Mouse (Mus musculus) heart, embryonic 14.5 days (tissue): Measurements from ENCODE around the gene Cox7a2. TPM values are rescaled to one million over a fixed set of nuclear protein-coding genes. Genes with fewer than 3 reads are reported as not detected.

Source experiments
- ATAC-seq: fragments of 200-750 bp; cut with Nextera tagmentation; 2 replicates; pipeline ENCODE4 v1.8.0; 2017; ENCODE audit warnings: low read depth, moderate TSS enrichment; ENCODE audit not compliant: insufficient number of reproducible peaks, insufficient read depth, low FRiP score
- H3K27ac ChIP-seq, 2 experiments: fragments of 200-500 bp in 1 of 2; fragments of 300-500 bp in 1 of 2; sonication (generic) in 1 of 2; replicated peaks in 1 of 2; 2 replicates each; pipeline ENCODE4 v1.5.1; 2012 to 2014; ENCODE audit warnings: low read depth in 2 of 2, low read length in 2 of 2, control low read depth in 1 of 2, mild to moderate bottlenecking in 1 of 2, mixed read lengths in 1 of 2; ENCODE audit not compliant: control insufficient read depth in 1 of 2, insufficient read depth in 1 of 2
- H3K27me3 ChIP-seq: fragments of 300-500 bp; sonication (generic); 2 replicates; pipeline ENCODE4 v1.6.1; 2014; ENCODE audit warnings: mild to moderate bottlenecking, low read length, control low read depth; ENCODE audit not compliant: control insufficient read depth, insufficient read depth
- H3K36me3 ChIP-seq: fragments of 300-500 bp; sonication (generic); 2 replicates; pipeline ENCODE4 v1.6.1; 2014; ENCODE audit warnings: mild to moderate bottlenecking, control low read depth, low read length, mixed read lengths; ENCODE audit not compliant: control insufficient read depth, insufficient read depth
- H3K4me1 ChIP-seq, 2 experiments: fragments of 200-500 bp in 1 of 2; fragments of 300-500 bp in 1 of 2; sonication (generic) in 1 of 2; 2 replicates each; pipeline ENCODE4 v1.6.1; 2012 to 2014; ENCODE audit warnings: low read length in 2 of 2, control low read depth in 1 of 2, mixed read lengths in 1 of 2; ENCODE audit not compliant: control insufficient read depth in 2 of 2, insufficient read depth in 2 of 2
- H3K4me2 ChIP-seq: fragments of 300-500 bp; sonication (generic); 2 replicates; pipeline ENCODE4 v1.6.1; 2014; ENCODE audit warnings: mild to moderate bottlenecking, low read length
- H3K4me3 ChIP-seq, 2 experiments: fragments of 200-500 bp in 1 of 2; fragments of 300-500 bp in 1 of 2; sonication (generic) in 1 of 2; 2 replicates each; pipeline ENCODE4 v1.5.1; 2012 to 2014; ENCODE audit warnings: low read length in 2 of 2, mild to moderate bottlenecking in 2 of 2, control low read depth in 1 of 2, low read depth in 1 of 2, moderate library complexity in 1 of 2; ENCODE audit not compliant: control insufficient read depth in 1 of 2, insufficient read depth in 1 of 2
- H3K9ac ChIP-seq: fragments of 300-500 bp; sonication (generic); 2 replicates; pipeline ENCODE4 v1.6.1; 2014; ENCODE audit warnings: mild to moderate bottlenecking, low read length
- H3K9me3 ChIP-seq: fragments of 300-500 bp; sonication (generic); 2 replicates; pipeline ENCODE4 v1.6.1; 2016; ENCODE audit warnings: low read length, control low read depth; ENCODE audit not compliant: control insufficient read depth
- WGBS: fragments of 180-500 bp; shearing (Covaris S2); extraction: QIAGEN DNeasy Blood & Tissue Kit; methylation state at CpG from one replicate; pipeline ENCODE4 v1.1.7; 2014; 5-methylcytosine and 5-hydroxymethylcytosine counted together
- polyA plus RNA-seq: library from polyadenylated mRNA; unstranded; fragments of >200 nt; fragmentation: Nextera tagmentation; extraction: Ambion mirVana; gene quantifications from 2 replicates; pipeline ENCODE4 v1.2.1, GENCODE M21; 2014

Cox7a2 gene
- 1,652 and 1,757 TPM in 2 replicates for polyA plus RNA-seq

DNA sequence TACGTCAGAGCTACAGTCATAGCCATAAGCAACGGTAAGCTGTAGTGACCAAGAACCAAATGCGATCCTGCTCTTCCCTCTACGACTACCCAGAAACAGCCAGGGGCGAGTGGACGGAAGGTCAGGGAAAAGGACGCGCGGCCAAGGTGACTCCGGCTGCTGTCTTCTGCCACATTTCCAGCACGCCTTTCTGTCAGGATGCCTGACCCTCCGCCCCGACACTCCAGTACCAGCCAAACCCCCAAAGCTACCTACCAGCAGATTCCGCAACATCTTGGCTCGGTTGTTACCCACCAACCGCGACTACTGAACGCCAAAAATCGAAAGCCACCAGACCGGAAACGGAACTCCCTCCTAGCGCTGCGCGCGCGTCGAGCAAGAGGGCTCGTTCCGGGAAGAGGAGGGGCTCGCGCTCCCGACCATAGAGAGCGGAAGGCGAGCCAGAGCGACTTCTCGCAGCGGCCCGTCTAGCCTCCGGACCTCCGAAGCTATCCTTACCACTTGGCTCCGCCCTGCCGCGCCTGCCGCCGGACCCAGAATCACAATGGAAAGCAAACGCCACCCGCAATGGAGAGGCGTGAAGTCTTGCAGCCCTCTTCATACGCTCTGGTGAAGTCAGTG, at the start of gene Cox7a2:
TSS of gene Cox7a2 (minus strand) at position 494 of the 621 bp plus-strand sequence.
- H3K4me2 ChIP-seq: peak within 1 kb of the TSS; percentile 80
- peak; percentile 99 for ATAC-seq

DNA sequence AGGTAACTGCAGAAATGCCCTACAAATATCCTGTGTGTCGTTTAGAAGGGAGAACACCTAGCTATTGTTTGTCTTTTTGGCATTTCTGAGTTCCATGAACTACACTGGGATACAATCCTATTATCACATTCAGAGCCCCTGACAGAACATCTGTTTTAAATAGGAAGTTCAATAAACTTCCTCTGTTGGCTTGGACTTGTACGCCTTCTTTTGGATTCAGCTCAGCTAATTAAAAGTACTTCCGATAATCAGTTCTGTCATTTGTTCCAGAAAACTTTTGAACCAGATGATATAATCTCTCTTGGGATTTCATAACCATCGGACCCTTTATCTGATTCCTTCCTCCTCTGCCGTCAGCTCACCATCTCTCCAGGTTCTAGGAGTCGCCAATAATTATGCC, 49.7 kb upstream of the Cox7a2 start:
- no peak overlapping the region for H3K27ac ChIP-seq
- 66% methylated on average over 6 of the region's 6 CpGs for WGBS

More for the DNA sequence above, at the start of gene Cox7a2:
- peaks cover 0 to 16% of the 10 kb centered on the region in 2 experiments; a peak in 2 of 4 replicates for H3K4me1 ChIP-seq
- H3K27ac ChIP-seq: peak within 1 kb of the TSS; percentile 96 to 98
- no peaks in the 10 kb centered on the region for H3K27me3 ChIP-seq
- H3K36me3 ChIP-seq: peaks cover 34% of the 10 kb centered on the region
- no peaks in the 10 kb centered on the region for H3K9me3 ChIP-seq
- peak within 1 kb of the TSS; percentile 89 for H3K9ac ChIP-seq
- under 1% methylated on average over 49 of the region's 49 CpGs for WGBS
- H3K4me3 ChIP-seq: peak within 1 kb of the TSS; percentile 73 to 80

DNA sequence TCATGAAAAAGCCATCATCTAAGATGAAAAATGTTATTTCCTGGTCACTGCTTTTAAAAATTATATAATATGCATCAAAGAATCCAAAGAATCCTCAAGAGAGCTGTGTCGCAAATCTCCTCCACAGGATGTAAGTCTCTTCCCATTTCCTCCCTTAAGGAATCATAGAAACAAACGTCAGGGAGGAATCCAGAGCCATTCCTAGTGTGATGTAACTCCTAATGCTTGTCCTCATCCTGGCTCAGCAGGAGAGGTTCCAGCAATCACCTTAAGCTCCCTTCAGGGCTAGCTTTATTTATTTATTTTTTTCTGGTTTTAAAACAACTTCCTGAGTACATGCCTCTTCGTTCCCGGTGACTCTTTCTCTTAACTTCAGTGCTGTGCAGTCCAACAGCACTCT, 47.5 kb upstream of the Cox7a2 start:
- Histone ChIP-seq H3K4me3 (no peak overlapping the region), H3K4me2 (no peak overlapping the region), H3K27me3 (no peaks in the 10 kb centered on the region), H3K27ac (no peak overlapping the region), H3K9me3 (no peaks in the 10 kb centered on the region), H3K4me1 (peaks cover 0 to 4% of the 10 kb centered on the region in 2 experiments; a peak in 1 of 4 replicates), H3K9ac (no peak overlapping the region), H3K36me3 (0 out of 2 replicates have a peak, but pooled peaks cover 18% of the 10 kb centered on the region)
- no peak for ATAC-seq
- 40% methylated on average over 4 of the region's 4 CpGs for WGBS

More for the DNA sequence above, 49.7 kb upstream of the Cox7a2 start:
- Histone ChIP-seq H3K27me3 (no peaks in the 10 kb centered on the region), H3K9me3 (no peaks in the 10 kb centered on the region), H3K36me3 (peaks cover 21% of the 10 kb centered on the region), H3K4me2 (no peak overlapping the region), H3K4me3 (no peak overlapping the region), H3K9ac (no peak overlapping the region), H3K4me1 (peaks cover 0 to 4% of the 10 kb centered on the region in 2 experiments; a peak in 1 of 4 replicates)
- no peak for ATAC-seq

DNA sequence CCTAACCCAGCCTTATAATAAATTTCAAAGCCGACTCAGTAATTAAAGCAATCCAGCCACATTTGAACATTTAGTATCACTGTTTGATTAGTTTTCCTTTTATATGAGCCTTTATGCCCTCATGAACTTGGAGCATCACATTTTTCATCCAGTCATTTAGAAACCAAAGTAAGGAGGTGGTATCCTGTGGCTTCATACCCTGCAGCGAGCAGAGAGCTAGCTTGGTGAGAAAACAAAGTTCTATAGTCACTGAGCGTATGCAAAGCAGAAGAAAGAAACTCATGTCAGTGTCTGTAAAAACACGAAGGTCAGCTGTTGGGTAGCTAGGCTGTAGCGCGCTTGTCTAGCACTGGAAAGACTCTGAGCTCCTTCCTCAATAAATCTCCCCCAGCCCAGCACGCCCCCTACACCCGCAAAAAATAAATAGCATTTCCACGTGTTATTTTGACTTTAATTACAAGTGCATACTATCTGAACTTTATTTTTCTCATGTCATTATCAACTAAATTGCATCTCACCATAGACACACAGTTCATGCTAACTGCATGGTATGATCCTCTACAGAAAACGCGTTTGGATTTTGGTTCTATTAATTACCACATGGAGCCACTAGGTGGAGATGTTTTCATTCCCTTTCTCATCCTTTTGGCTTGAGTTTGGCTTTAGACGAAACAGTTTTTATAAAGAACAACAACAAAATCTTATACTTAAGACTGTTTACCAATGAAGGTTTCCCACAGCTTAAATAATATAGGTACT, 46.8 kb upstream of the Cox7a2 start:
- no peaks in the 10 kb centered on the region for H3K27me3 ChIP-seq
- H3K9ac ChIP-seq: no peak overlapping the region
- WGBS: 47% methylated on average over 12 of the region's 12 CpGs
- H3K4me2 ChIP-seq: no peak overlapping the region
- H3K27ac ChIP-seq: no peak overlapping the region
- H3K4me1 ChIP-seq: peaks cover 0 to 4% of the 10 kb centered on the region in 2 experiments; a peak in 1 of 4 replicates
- ATAC-seq: no peak
- H3K4me3 ChIP-seq: no peak overlapping the region
- 0 out of 2 replicates have a peak, but pooled peaks cover 18% of the 10 kb centered on the region for H3K36me3 ChIP-seq
- H3K9me3 ChIP-seq: no peaks in the 10 kb centered on the region

DNA sequence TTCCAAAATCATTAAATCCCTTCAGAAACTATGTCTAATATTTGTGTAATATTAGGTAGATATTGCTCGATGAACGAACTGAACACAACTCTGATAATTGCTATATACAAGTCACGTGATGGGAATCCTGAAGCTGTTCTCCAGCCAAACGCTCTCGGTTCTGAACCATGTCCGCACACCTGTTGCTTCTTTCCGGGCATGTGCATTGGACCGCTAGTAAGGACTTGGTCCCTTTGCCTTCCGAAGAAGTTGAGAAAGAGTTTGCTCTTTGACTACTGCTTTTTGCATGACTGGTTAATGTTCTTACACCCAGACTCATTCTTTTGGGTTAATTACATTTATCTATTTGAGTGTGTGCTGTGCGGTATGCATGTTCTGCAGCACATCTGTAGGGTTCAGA, 45.7 kb upstream of the Cox7a2 start:
- H3K27me3 ChIP-seq: no peaks in the 10 kb centered on the region
- H3K27ac ChIP-seq: no peak overlapping the region
- 89% methylated on average over 10 of the region's 10 CpGs for WGBS
- H3K9ac ChIP-seq: no peak overlapping the region
- no peak overlapping the region for H3K4me2 ChIP-seq
- H3K4me3 ChIP-seq: no peak overlapping the region
- H3K9me3 ChIP-seq: no peaks in the 10 kb centered on the region
- peaks cover 0 to 4% of the 10 kb centered on the region in 2 experiments; a peak in 1 of 4 replicates for H3K4me1 ChIP-seq
- 0 out of 2 replicates have a peak, but pooled peaks cover 14% of the 10 kb centered on the region for H3K36me3 ChIP-seq
- ATAC-seq: no peak

DNA sequence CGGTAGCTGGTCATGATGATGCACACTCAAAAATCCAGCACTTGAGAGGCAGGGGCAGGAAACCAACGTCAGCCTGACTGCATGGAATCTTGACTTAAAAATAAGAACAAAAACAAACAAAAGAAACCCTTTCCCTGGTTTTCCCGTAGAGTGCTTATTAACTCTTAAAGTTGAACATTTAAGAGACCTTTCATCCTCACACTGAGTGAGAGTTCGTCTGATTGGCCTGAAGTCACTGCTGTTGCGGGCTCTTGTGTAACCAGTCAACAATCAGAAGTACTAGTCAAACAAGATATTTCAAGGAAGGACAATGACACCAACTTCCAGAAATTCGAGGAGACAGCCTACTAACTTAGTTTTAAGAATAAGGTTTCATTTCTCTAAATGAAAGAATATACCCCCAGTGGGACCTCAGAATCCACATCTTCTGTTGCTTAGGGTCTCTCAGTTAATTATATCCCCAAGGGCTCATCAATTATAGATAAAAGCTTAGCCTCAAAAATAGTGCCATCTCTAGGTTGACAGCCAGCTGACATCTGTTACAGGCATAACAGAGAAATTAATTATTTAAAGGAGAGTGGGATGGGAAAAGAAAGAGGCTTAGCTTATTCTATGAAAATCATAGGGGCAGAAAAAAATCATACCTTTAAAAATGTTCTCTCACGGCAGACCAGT, 36.9 kb upstream of the Cox7a2 start:
- H3K27ac ChIP-seq: no peak overlapping the region
- 63% methylated on average over 7 of the region's 7 CpGs for WGBS
- ATAC-seq: no peak
- no peak overlapping the region for H3K4me3 ChIP-seq
- H3K4me1 ChIP-seq: peaks cover 0 to 6% of the 10 kb centered on the region in 2 experiments; a peak in 2 of 4 replicates
- H3K9me3 ChIP-seq: no peaks in the 10 kb centered on the region
- H3K27me3 ChIP-seq: no peaks in the 10 kb centered on the region
- H3K4me2 ChIP-seq: no peak overlapping the region
- no peaks in the 10 kb centered on the region for H3K36me3 ChIP-seq
- no peak overlapping the region for H3K9ac ChIP-seq

DNA sequence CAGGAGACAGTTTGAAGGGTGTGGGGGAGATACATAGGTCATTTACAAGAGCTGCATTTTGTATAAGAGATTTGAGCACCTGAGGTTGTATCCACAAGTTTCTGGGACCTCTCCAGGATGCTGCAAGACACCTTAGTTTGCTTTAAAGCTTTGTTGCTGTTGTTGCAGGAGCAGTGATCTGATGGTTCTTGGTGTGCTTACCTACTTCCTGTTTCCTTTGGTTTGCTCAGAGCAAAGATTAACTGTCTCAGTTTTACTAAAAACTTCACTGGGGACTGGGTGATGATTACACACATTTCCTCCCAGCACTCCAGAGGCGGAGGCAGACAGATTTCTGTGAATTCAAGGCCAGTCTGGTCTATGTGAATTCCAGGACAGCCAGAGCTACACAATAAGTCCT, 35.4 kb upstream of the Cox7a2 start:
- no peak for ATAC-seq
- Histone ChIP-seq H3K9ac (no peak overlapping the region), H3K4me3 (no peak overlapping the region), H3K36me3 (no peaks in the 10 kb centered on the region), H3K27me3 (no peaks in the 10 kb centered on the region), H3K4me1 (peaks cover 0 to 9% of the 10 kb centered on the region in 2 experiments; a peak in 2 of 4 replicates), H3K4me2 (no peak overlapping the region), H3K9me3 (no peaks in the 10 kb centered on the region), H3K27ac (no peak overlapping the region)
- 84% methylated on average over 1 of the region's 1 CpGs for WGBS
